Mouse (Mus musculus) hindbrain, embryonic 13.5 days (tissue): ENCODE measurements around the gene Casp3. TPM values are rescaled to one million over a fixed set of nuclear protein-coding genes. Genes with fewer than 3 reads are reported as not detected.
"Not testable (repeated sequence)": the region's sequence is repeated elsewhere in the genome, so short reads cannot be mapped to it uniquely, and the experiment has no call there.

Experiments
- ATAC-seq: fragments of 200-750 bp; cut with Nextera tagmentation; 2 replicates; pipeline ENCODE4 v1.8.0; 2017; ENCODE audit warnings: moderate TSS enrichment; ENCODE audit not compliant: low FRiP score
- H3K27ac ChIP-seq: fragments of 300-500 bp; sonication (generic); 2 replicates; pipeline ENCODE4 v1.5.1; 2015; ENCODE audit warnings: inconsistent platforms, mild to moderate bottlenecking, moderate library complexity
- H3K27me3 ChIP-seq: fragments of 300-500 bp; sonication (generic); 2 replicates; pipeline ENCODE4 v1.6.1; 2015; ENCODE audit warnings: mild to moderate bottlenecking, inconsistent platforms
- H3K36me3 ChIP-seq: fragments of 300-500 bp; sonication (generic); 2 replicates; pipeline ENCODE4 v1.6.1; 2015; ENCODE audit warnings: mild to moderate bottlenecking, inconsistent platforms
- H3K4me1 ChIP-seq: fragments of 300-500 bp; sonication (generic); replicated peaks from 2 replicates; pipeline ENCODE4 v1.6.1; 2015; ENCODE audit warnings: inconsistent platforms
- H3K4me2 ChIP-seq: fragments of 300-500 bp; sonication (generic); 2 replicates; pipeline ENCODE4 v1.6.1; 2015; ENCODE audit warnings: inconsistent platforms, mild to moderate bottlenecking, moderate library complexity
- H3K4me3 ChIP-seq: fragments of 300-500 bp; sonication (generic); 2 replicates; pipeline ENCODE4 v1.5.1; 2015; ENCODE audit warnings: mild to moderate bottlenecking, inconsistent platforms
- H3K9ac ChIP-seq: fragments of 300-500 bp; sonication (generic); 2 replicates; pipeline ENCODE4 v1.6.1; 2015; ENCODE audit warnings: mild to moderate bottlenecking, inconsistent platforms
- H3K9me3 ChIP-seq: fragments of 300-500 bp; sonication (generic); 2 replicates; pipeline ENCODE4 v1.6.1; 2016; ENCODE audit warnings: inconsistent platforms
- WGBS: fragments of 180-500 bp; shearing (Covaris S2); methylation state at CpG from one replicate; pipeline ENCODE4 v1.1.7; 2015; 5-methylcytosine and 5-hydroxymethylcytosine counted together
- polyA plus RNA-seq: library from polyadenylated mRNA; unstranded; fragments of >200 nt; fragmentation: Nextera tagmentation; extraction: Ambion mirVana; gene quantifications from 2 replicates; pipeline ENCODE4 v1.2.1, GENCODE M21; 2015

Casp3 gene
- polyA plus RNA-seq = 203 and 211 TPM in 2 replicates

DNA sequence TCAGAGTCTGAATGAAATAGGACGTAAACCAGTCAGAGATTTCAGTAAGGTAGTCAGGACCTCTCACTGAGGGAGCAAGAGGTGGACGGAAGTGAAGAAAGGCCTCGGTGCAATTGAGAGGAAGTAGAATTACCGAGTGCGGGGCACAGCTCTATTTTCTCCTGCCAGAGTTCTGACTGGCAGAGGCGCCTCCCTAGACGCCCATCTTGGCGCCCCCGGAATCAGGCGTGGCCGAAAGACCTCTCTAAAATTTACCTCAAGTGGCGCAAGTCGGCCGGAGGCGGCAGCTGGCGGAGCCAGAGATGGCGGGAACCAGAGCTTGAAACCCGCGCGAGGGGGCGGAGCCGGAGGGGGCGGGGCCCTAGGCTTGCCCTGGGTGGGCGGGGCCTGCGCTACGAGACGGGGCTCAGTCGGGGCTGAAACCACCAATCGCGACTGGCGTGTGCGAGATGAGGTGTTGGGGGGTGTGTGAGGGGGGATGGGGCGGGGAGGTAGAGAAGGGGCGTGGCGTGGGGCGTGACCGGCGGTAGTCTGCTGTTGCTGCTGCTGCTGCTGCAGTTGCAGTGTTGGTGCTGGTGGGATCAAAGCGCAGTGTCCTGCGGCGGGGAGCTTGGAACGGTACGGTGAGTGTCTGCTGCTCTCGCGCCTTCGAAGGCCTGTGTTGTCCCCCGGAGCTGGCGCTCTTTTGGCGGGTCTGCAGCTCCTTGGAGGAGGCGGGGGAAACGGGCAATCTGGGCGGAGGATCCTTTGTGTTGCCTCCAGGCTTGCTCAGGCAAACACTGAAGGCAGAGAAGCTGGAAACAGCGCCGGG lies at the start of gene Casp3, which contains the start of gene Primpol:
Gene Casp3, plus strand, starts transcription at position 413 of the 811 bp plus-strand sequence.
Gene Primpol, minus strand, starts transcription at position 334 of the 811 bp plus-strand sequence.
- WGBS = under 1% methylated on average over 54 of the region's 54 CpGs
- H3K9ac ChIP-seq = peak within 1 kb of the TSS; percentile 95
- H3K36me3 ChIP-seq = no peaks in the 10 kb centered on the region
- H3K4me2 ChIP-seq = peak within 1 kb of the TSS; percentile 90
- no peaks in the 10 kb centered on the region for H3K9me3 ChIP-seq
- no peaks in the 10 kb centered on the region for H3K27me3 ChIP-seq
- peaks cover 32% of the 10 kb centered on the region for H3K4me1 ChIP-seq
- H3K4me3 ChIP-seq = peak within 1 kb of the TSS; percentile 84
- ATAC-seq = peak; percentile 98
- peak within 1 kb of the TSS; percentile 96 for H3K27ac ChIP-seq

- Histone ChIP-seq H3K9ac (no peak overlapping the region), H3K4me2 (no peak overlapping the region), H3K4me3 (no peak overlapping the region), H3K36me3 (peaks cover 4% of the 10 kb centered on the region; the same call in 1 of the 2 replicates), H3K27me3 (no peaks in the 10 kb centered on the region), H3K4me1 (no peaks in the 10 kb centered on the region), H3K27ac (no peak overlapping the region), H3K9me3 (no peaks in the 10 kb centered on the region)
- no peak for ATAC-seq
- 90% methylated on average over 8 of the region's 8 CpGs for WGBS
Observed at GRCm38 (mm10) chr8:46567946-46568345, 49.1 kb upstream of the Casp3 start.

GRCm38 (mm10) chr8:46568942-46569341 lies 48.1 kb upstream of the Casp3 start:
- ATAC-seq = no peak
- Histone ChIP-seq H3K36me3 (peaks cover 9% of the 10 kb centered on the region; the same call in 1 of the 2 replicates), H3K4me2 (no peak overlapping the region), H3K27me3 (no peaks in the 10 kb centered on the region), H3K27ac (no peak overlapping the region), H3K9me3 (no peaks in the 10 kb centered on the region), H3K4me1 (no peaks in the 10 kb centered on the region), H3K4me3 (no peak overlapping the region), H3K9ac (no peak overlapping the region)
- WGBS = 93% methylated on average over 2 of the region's 2 CpGs

DNA sequence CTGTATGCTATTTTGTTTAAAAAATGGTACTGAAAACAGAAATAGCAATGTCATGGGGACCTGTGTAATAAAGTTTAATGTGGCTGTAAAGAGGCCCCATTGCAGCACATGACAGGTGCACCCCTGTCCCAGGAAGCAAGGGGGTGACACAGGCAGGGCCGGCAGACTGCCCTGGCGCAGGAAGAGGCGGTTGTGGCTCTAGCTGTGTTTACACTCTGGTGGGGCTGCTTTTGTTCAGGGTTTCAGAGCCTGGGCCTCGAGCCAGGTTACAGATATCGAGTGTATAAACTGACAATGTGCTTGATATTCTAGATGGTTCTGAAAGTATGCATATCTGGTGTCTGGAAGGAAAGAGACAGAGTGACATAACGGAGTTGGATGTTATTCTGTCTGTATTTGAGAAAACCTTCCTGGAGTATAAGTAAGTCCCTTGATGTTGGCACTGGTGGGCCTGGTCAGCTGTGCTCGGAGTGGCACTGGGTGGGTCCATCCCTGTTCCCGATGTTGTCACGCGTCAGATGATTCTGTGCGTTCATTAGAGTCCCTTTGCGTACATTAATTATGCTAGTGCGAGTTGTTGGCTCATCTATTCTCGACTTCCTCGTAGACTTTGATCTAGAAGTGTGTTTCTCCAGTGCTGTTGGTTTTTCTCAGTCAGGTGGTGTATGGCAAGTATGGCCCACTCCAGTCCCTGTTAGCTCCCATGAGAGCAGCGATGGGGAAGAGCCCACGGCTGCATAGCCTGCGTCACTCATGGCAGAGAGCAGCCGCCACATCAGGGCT lies 47.2 kb upstream of the Casp3 start:
- H3K9me3 ChIP-seq = no peaks in the 10 kb centered on the region
- WGBS = 92% methylated on average over 19 of the region's 19 CpGs
- no peak overlapping the region for H3K4me2 ChIP-seq
- no peak for ATAC-seq
- H3K4me3 ChIP-seq = no peak overlapping the region
- H3K27me3 ChIP-seq = no peaks in the 10 kb centered on the region
- H3K36me3 ChIP-seq = peaks cover 9% of the 10 kb centered on the region; the same call in 1 of the 2 replicates
- no peaks in the 10 kb centered on the region for H3K4me1 ChIP-seq
- H3K27ac ChIP-seq = no peak overlapping the region
- no peak overlapping the region for H3K9ac ChIP-seq

- Histone ChIP-seq H3K27ac (no peak overlapping the region), H3K36me3 (peaks cover 11% of the 10 kb centered on the region), H3K9me3 (no peaks in the 10 kb centered on the region), H3K27me3 (no peaks in the 10 kb centered on the region), H3K9ac (no peak overlapping the region), H3K4me3 (no peak overlapping the region), H3K4me2 (no peak overlapping the region), H3K4me1 (no peaks in the 10 kb centered on the region)
- no peak for ATAC-seq
- 95% methylated on average over 9 of the region's 14 CpGs for WGBS
Observed at GRCm38 (mm10) chr8:46570673-46571072, 46.4 kb upstream of the Casp3 start.

DNA sequence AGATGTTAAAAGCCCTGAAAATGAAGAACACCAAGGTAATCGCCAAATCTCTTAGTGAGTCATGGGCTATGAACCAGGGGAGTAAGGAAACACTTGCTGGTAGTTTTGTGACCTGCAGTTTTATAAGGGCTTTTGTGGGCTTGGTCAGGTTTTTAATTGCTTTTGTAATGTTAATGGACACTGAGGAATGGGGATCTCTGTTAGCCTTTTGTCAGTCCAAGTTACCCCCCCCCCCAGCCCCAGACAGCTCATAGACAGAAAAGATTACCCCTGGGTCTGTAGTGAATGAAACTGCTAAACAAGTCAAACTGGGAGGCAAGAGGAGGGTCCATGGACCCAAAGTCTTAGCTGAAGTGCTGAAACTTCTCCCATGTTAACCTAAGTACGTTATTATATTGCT lies 43.6 kb upstream of the Casp3 start:
- H3K4me2 ChIP-seq = no peak overlapping the region
- WGBS = 84% methylated on average over 2 of the region's 2 CpGs
- no peak for ATAC-seq

GRCm38 (mm10) chr8:46573964-46574363 lies 43.1 kb upstream of the Casp3 start:
- no peak overlapping the region for H3K4me2 ChIP-seq
- no peaks in the 10 kb centered on the region for H3K4me1 ChIP-seq
- peaks cover 39% of the 10 kb centered on the region for H3K36me3 ChIP-seq
- no peaks in the 10 kb centered on the region for H3K9me3 ChIP-seq
- WGBS = 85% methylated on average over 2 of the region's 2 CpGs
- no peak overlapping the region for H3K27ac ChIP-seq
- no peaks in the 10 kb centered on the region for H3K27me3 ChIP-seq
- ATAC-seq = no peak
- no peak overlapping the region for H3K9ac ChIP-seq
- H3K4me3 ChIP-seq = no peak overlapping the region

More for the DNA sequence above, 43.6 kb upstream of the Casp3 start:
- H3K4me1 ChIP-seq = no peaks in the 10 kb centered on the region
- no peak overlapping the region for H3K9ac ChIP-seq
- no peaks in the 10 kb centered on the region for H3K9me3 ChIP-seq
- peaks cover 33% of the 10 kb centered on the region for H3K36me3 ChIP-seq
- H3K4me3 ChIP-seq = no peak overlapping the region
- H3K27ac ChIP-seq = no peak overlapping the region
- H3K27me3 ChIP-seq = no peaks in the 10 kb centered on the region

DNA sequence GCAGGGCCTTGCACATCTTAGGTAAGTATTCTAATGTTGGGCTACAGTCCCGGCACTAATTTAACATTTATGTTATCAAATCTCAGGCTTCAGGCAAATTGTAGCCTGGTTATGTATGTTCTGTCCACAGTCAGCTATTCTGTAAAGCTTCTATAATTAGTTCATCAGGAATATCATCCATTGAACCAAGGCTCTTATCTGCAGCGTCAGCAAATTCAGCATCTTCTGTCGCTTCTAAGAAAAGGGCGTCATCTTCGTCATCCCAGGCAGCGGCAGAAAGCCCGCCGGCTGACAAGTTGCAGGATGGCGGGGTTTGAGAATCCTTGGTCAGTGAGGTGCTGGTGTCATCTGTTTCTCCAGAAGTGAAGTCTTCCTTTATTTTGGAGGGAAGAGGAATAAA lies 38.3 kb upstream of the Casp3 start:
- no peaks in the 10 kb centered on the region for H3K4me1 ChIP-seq
- ATAC-seq = no peak
- no peaks in the 10 kb centered on the region for H3K27me3 ChIP-seq
- 95% methylated on average over 9 of the region's 9 CpGs for WGBS
- no peak overlapping the region for H3K27ac ChIP-seq
- H3K4me3 ChIP-seq = no peak overlapping the region
- H3K9ac ChIP-seq = no peak overlapping the region
- H3K4me2 ChIP-seq = no peak overlapping the region
- no peaks in the 10 kb centered on the region for H3K9me3 ChIP-seq
- peaks cover 51% of the 10 kb centered on the region for H3K36me3 ChIP-seq

GRCm38 (mm10) chr8:46584328-46584727 lies 32.8 kb upstream of the Casp3 start:
- not testable (repeated sequence) for ATAC-seq, H3K4me1 ChIP-seq, H3K27ac ChIP-seq, H3K9ac ChIP-seq, H3K9me3 ChIP-seq, H3K27me3 ChIP-seq, H3K4me3 ChIP-seq, H3K4me2 ChIP-seq
- WGBS = 56% methylated on average over 4 of the region's 4 CpGs
- peaks cover 16% of the 10 kb centered on the region for H3K36me3 ChIP-seq

DNA sequence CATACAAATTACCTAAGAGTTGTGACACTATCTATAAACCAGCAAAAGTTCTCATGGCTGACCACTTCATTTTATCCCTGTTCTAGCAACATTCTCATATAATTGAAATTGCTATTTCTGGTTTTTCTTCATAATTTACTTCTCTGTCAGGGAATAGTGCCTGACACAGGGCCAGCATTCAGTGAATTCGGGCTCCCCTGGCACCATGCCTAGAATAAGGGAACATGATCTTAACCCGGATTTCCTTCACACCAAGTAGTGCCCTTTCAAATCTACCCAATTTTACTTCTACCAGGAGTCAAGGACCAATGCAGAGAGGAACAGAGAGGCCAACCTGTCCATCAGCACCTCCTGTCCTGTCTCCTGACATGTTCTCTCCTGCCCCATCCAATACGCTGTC lies 31.5 kb upstream of the Casp3 start:
- no peak overlapping the region for H3K4me3 ChIP-seq
- ATAC-seq = no peak
- H3K27ac ChIP-seq = no peak overlapping the region
- 0 out of 2 replicates have a peak, but pooled peaks cover 6% of the 10 kb centered on the region for H3K36me3 ChIP-seq
- H3K4me2 ChIP-seq = no peak overlapping the region
- no peak overlapping the region for H3K9ac ChIP-seq
- H3K9me3 ChIP-seq = no peaks in the 10 kb centered on the region
- 88% methylated on average over 3 of the region's 3 CpGs for WGBS
- no peaks in the 10 kb centered on the region for H3K4me1 ChIP-seq
- H3K27me3 ChIP-seq = no peaks in the 10 kb centered on the region

GRCm38 (mm10) chr8:46587911-46588310 lies 29.2 kb upstream of the Casp3 start:
- no peaks in the 10 kb centered on the region for H3K36me3 ChIP-seq
- 94% methylated on average over 5 of the region's 5 CpGs for WGBS
- H3K4me1 ChIP-seq = no peaks in the 10 kb centered on the region
- no peak overlapping the region for H3K4me2 ChIP-seq
- H3K9ac ChIP-seq = no peak overlapping the region
- ATAC-seq = no peak
- no peak overlapping the region for H3K27ac ChIP-seq
- H3K27me3 ChIP-seq = no peaks in the 10 kb centered on the region
- H3K4me3 ChIP-seq = no peak overlapping the region
- no peaks in the 10 kb centered on the region for H3K9me3 ChIP-seq

DNA sequence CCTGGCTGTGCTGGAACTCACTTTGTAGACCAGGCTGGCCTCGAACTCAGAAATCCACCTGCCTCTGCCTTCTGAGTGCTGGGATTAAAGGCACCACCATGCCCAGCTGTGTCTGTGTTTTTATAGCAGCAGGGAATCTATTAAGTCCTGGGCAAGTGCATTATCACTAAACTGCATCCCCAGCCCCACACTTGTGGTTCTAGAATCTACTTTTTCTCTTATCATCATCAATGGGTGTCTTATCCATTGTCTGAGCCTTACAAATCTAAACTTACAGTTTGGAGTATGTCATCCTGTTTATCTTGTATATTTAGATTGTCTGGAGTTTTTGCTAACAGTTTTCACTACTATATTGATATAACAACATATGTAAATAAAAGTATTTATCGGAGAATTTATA lies 28.4 kb upstream of the Casp3 start:
- Histone ChIP-seq H3K27me3 (no peaks in the 10 kb centered on the region), H3K36me3 (no peaks in the 10 kb centered on the region), H3K9me3 (no peaks in the 10 kb centered on the region), H3K4me2 (no peak overlapping the region), H3K4me1 (no peaks in the 10 kb centered on the region), H3K9ac (no peak overlapping the region), H3K27ac (no peak overlapping the region), H3K4me3 (no peak overlapping the region)
- ATAC-seq = no peak
- 97% methylated on average over 2 of the region's 2 CpGs for WGBS
